Mouse (Mus musculus): ENCODE measurements around the gene Wdr35.

Wdr35 gene

GRCm38 (mm10) chr12:9053345-9053744 is 79.7 kb downstream of the Wdr35 start:
- no peak for DNase-seq

GRCm38 (mm10) chr12:9054012-9054411 is 80.3 kb downstream of the Wdr35 start:
- no peak for DNase-seq

- no peak for DNase-seq
Measured at GRCm38 (mm10) chr12:9055269-9055668, 81.6 kb downstream of the Wdr35 start.

- no peak for DNase-seq
Measured at GRCm38 (mm10) chr12:9059502-9059901, 85.8 kb downstream of the Wdr35 start.

GRCm38 (mm10) chr12:9059965-9060364 is 86.3 kb downstream of the Wdr35 start:
- no peak for DNase-seq

- no peak for DNase-seq
Measured at GRCm38 (mm10) chr12:9063611-9064010, 89.9 kb downstream of the Wdr35 start.

- no peak for DNase-seq
Measured at GRCm38 (mm10) chr12:9071058-9071457, 97.4 kb downstream of the Wdr35 start.

- DNase-seq, result peak; percentile 23
Measured at GRCm38 (mm10) chr12:9071493-9071892, 97.8 kb downstream of the Wdr35 start.

- DNase-seq, result no peak
Measured at GRCm38 (mm10) chr12:9077554-9078125, 103.9 kb downstream of the Wdr35 start.

All from right cerebral cortex, postnatal 4 days (tissue).